Mouse (Mus musculus): ENCODE results near the gene Olfr641. TPM values are rescaled to one million over a fixed set of nuclear protein-coding genes. Genes with fewer than 3 reads are reported as not detected.

Gene Olfr641
- total RNA-seq (2017): not detected in 2 replicates

GRCm38 (mm10) chr7:104035145-104035544 lies at the start of gene Olfr641:
Gene Olfr641, plus strand, starts transcription at chr7:104035445.
- no peak for ATAC-seq (replicated peaks; ENCODE audit: low read depth, poor library complexity, severe bottlenecking)

DNA sequence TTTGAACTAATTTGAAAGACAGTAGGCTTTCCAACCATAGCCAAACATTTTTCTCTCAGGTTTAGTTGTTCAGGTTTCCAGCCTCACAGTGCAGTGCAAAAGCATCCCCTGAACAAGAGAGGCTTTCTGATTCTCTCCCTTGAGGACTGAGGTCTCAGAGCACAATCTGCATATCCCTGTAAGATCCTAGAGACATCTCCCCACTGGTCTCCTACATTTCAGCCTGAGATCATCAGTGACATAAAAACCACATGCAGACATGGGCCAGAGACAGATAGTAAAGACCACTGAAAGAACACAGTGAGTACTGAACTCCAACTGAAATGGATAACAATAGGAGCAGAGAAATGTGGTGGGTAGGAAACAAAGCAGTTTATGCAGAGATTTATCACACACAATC lies 36.8 kb upstream of the Olfr641 start, which contains the start of gene Olfr638:
Olfr638 (plus strand) TSS at position 301 of the 400 bp plus-strand sequence.
- no peak for ATAC-seq (replicated peaks; ENCODE audit: low read depth, poor library complexity, severe bottlenecking)

DNA sequence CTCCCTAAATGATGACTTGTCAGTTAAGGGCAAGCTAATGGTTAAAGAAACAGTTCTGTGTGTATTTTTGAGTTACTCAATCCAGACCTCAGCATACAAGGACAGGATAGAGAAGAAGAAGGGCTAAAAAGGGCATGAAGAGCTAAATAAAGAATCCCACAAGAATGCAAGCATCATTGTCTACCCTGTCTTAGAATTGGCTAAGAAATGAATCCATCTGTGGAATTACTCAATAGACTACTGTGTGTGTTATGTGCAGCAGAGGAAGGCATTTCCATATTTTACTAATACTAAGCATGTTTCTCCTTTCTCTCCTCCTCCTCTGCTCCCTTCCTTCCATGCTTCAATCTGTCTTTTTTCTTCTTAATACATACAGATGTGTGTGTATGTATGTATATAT lies 36.1 kb upstream of the Olfr641 start:
- 0 out of 2 replicates have a peak, but pooled peaks have one; percentile 45 for ATAC-seq (replicated peaks; ENCODE audit: low read depth, poor library complexity, severe bottlenecking)

GRCm38 (mm10) chr7:104017203-104017602 lies 18.0 kb upstream of the Olfr641 start, which contains the start of gene Olfr639:
Gene Olfr639, minus strand, starts transcription at chr7:104017303.
- ATAC-seq (replicated peaks; ENCODE audit: low read depth, poor library complexity, severe bottlenecking): no peak

DNA sequence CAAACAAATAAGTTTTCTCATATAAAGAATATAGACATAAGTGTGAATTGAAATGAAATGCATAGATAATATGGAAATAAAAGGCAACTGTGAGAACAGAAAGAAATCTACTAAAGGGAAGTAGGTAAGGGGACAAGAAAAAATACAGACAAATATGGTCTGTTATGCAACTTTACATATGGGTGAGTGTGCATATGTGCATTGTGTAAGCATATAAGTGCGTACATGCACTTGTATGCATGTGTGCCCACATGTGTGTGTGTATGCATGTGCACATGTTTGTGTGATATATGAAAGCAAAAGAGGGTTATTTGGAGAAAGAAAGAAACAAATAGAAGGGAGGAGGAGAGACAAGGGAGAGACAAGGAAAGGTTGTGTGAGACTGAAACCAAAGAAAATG lies 16.3 kb upstream of the Olfr641 start:
- no peak for ATAC-seq (replicated peaks; ENCODE audit: low read depth, poor library complexity, severe bottlenecking)

- peak; percentile 72 for ATAC-seq (replicated peaks; ENCODE audit: low read depth, poor library complexity, severe bottlenecking)
Observed at GRCm38 (mm10) chr7:104021651-104022050, 13.6 kb upstream of the Olfr641 start.

- no peak for ATAC-seq (replicated peaks; ENCODE audit: low read depth, poor library complexity, severe bottlenecking)
Observed at GRCm38 (mm10) chr7:104025473-104025872, 9.8 kb upstream of the Olfr641 start, which contains the start of gene Olfr640. Gene Olfr640, minus strand, starts transcription at chr7:104025573.

DNA sequence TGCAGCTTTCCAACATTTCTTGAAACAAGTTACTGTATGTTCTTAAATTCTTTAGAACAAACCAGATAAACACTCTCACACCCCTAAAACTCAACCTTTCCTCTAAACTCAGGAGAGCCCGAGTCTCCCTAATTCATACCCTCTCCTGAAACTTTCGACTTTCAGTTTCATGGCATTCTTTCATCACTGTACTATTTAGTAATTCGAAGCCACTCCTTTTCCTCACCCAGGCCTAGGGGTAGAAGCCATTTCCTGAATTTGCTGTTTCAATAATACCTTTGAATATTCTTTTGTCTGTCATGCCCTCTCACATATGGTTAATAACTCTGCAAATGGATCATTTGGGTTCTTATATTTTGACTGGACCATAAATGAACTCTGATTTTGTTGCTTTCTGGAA lies 8.3 kb upstream of the Olfr641 start:
- ATAC-seq (replicated peaks; ENCODE audit: low read depth, poor library complexity, severe bottlenecking): no peak

GRCm38 (mm10) chr7:104050745-104051144 lies 15.5 kb downstream of the Olfr641 start:
- ATAC-seq (replicated peaks; ENCODE audit: low read depth, poor library complexity, severe bottlenecking): peak; percentile 68

DNA sequence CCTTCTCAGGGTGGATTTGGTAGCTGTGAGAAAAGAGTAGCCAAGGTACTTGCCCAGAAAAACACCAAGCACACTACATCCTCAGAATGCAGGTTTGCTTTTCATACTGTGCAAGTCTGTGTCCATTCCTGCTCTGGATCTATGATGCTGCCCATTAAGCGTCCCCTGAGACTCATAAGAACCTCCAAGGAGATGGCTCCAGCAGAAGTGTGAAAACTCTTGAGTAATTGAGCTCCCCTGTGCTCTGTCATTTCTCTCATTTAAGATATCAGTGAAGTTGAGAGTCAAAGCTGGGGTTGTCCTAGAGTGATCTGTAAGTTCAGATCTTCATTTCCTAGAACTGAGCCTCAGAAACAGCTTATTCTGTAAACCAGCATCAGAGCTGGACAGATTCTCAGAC lies 17.3 kb downstream of the Olfr641 start, which contains the start of gene Olfr642:
Olfr642 (minus strand) TSS at position 101 of the 400 bp plus-strand sequence.
- no peak for ATAC-seq (replicated peaks; ENCODE audit: low read depth, poor library complexity, severe bottlenecking)

- peak; percentile 82 for ATAC-seq (replicated peaks; ENCODE audit: low read depth, poor library complexity, severe bottlenecking)
Observed at GRCm38 (mm10) chr7:104059215-104059614, 24.0 kb downstream of the Olfr641 start.

DNA sequence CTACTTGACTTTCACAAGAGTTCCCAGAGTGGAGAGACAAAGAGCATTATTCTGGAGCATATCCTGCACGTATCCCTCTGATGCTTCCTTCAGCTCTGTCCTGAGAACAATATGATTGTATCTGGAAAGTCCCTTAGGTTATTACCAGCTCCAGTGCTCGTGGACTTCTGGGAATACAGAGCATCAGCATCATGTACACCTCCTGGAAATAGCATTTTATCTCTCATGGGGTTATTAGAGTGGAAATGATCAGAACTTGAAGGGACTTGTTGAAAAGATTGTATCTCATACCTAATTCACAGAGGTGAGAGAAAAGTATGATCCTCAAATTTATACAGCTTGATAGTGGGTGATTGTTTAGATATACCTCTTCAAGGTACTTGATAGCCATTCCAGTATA lies 26.1 kb downstream of the Olfr641 start, which contains the start of gene 4930516K23Rik:
4930516K23Rik (minus strand) TSS at position 101 of the 400 bp plus-strand sequence.
- no peak for ATAC-seq (replicated peaks; ENCODE audit: low read depth, poor library complexity, severe bottlenecking)

DNA sequence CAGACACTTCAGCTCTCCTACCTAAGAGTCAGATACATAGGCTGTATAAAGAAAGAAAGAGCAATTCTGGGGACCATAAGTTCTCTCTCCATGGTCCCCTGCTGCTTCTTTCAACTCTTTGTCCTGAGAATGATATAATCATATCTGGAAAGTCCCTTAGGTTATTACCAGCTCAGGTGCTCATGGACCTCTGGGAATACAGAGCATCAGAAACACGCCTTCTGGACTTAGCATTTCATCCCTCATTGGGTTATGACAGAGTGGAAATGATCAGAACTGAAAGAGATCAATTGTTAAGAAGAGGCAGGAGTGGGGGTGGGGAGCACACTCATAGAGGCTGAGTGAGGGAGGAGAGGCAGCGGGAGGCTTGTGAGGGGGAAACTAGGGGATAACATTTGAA lies 36.5 kb downstream of the Olfr641 start, which contains the start of gene Olfr644:
Olfr644 (minus strand) TSS at position 101 of the 400 bp plus-strand sequence.
- ATAC-seq (replicated peaks; ENCODE audit: low read depth, poor library complexity, severe bottlenecking): no peak

DNA sequence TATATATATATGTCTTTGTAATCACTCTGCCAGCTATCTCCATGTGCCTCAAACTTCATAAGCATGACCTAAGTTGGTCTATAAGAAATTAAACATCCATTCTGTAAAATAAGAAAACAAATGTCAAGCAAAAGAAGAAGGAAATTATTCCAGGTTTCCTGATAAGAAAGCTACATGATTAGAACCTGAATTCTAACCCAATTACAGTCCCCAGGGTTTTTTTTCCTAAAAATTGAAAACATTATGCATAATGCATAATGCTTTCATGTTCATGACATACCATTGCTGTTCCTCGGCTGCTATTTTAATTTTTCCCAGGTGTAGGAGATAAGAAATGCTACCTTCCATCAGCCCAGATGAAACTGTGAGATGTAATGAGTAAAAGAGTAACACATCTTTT lies 50.1 kb downstream of the Olfr641 start, which contains the start of gene Olfr645:
Olfr645 (minus strand) TSS at position 101 of the 400 bp plus-strand sequence.
- ATAC-seq (replicated peaks; ENCODE audit: low read depth, poor library complexity, severe bottlenecking): no peak

Other genes starting within 250 kb of the Olfr641 start
- gene Olfr67, start 243.6 kb upstream of the Olfr641 start, total RNA-seq (2017): not detected in 2 replicates
- 13.0 and 18.6 TPM in 2 replicates for gene Hbb-bt, start 221.4 kb upstream of the Olfr641 start, total RNA-seq (2017)
- gene Hbb-bs, start 207.3 kb upstream of the Olfr641 start, total RNA-seq (2017): 16.6 and 33.2 TPM in 2 replicates
- gene Hbb-bh2, start 194.9 kb upstream of the Olfr641 start, total RNA-seq (2017): not detected in 2 replicates
- gene Hbb-bh1, start 192.3 kb upstream of the Olfr641 start, total RNA-seq (2017): not detected in 2 replicates
- gene Hbb-y, start 182.2 kb upstream of the Olfr641 start, total RNA-seq (2017): 2.9 TPM in 1 of 2 replicates, not detected in the other
- gene Olfr66, start 149.2 kb upstream of the Olfr641 start, total RNA-seq (2017): not detected in 2 replicates
- not detected in 2 replicates for gene Olfr64, start 141.0 kb upstream of the Olfr641 start, total RNA-seq (2017)
- not detected in 2 replicates for gene Olfr65, start 132.0 kb upstream of the Olfr641 start, total RNA-seq (2017)
- not detected in 2 replicates for gene Olfr631, start 106.6 kb upstream of the Olfr641 start, total RNA-seq (2017)
- not detected in 2 replicates for gene Olfr632, start 101.1 kb upstream of the Olfr641 start, total RNA-seq (2017)
- not detected in 2 replicates for gene Olfr633, start 91.0 kb upstream of the Olfr641 start, total RNA-seq (2017)
- gene Olfr635, start 64.3 kb upstream of the Olfr641 start, total RNA-seq (2017): not detected in 2 replicates
- not detected in 2 replicates for gene Olfr638, start 36.7 kb upstream of the Olfr641 start, total RNA-seq (2017)
- not detected in 2 replicates for gene Olfr639, start 18.1 kb upstream of the Olfr641 start, total RNA-seq (2017)
- not detected in 2 replicates for gene Olfr640, start 9.9 kb upstream of the Olfr641 start, total RNA-seq (2017)
- gene Olfr642, start 17.2 kb downstream of the Olfr641 start, total RNA-seq (2017): not detected in 2 replicates
- not detected in 2 replicates for gene 4930516K23Rik, start 26.0 kb downstream of the Olfr641 start, total RNA-seq (2017)
- not detected in 2 replicates for gene Olfr644, start 36.4 kb downstream of the Olfr641 start, total RNA-seq (2017)
- not detected in 2 replicates for gene Olfr645, start 50.0 kb downstream of the Olfr641 start, total RNA-seq (2017)
- not detected in 2 replicates for gene Olfr646, start 69.4 kb downstream of the Olfr641 start, total RNA-seq (2017)
- gene Ubqln5, start 94.4 kb downstream of the Olfr641 start, total RNA-seq (2017): not detected in 2 replicates
- gene Olfr643, start 102.0 kb downstream of the Olfr641 start, total RNA-seq (2017): not detected in 2 replicates
- not detected in 2 replicates for gene Ubqln3, start 107.8 kb downstream of the Olfr641 start, total RNA-seq (2017)
- 0.05 TPM in 1 of 2 replicates, not detected in the other for gene Ubqlnl, start 115.1 kb downstream of the Olfr641 start, total RNA-seq (2017)
- not detected in 2 replicates for gene Olfm5, start 129.4 kb downstream of the Olfr641 start, total RNA-seq (2017)
- gene Olfr648, start 147.9 kb downstream of the Olfr641 start, total RNA-seq (2017): not detected in 2 replicates
- gene Olfr649, start 160.5 kb downstream of the Olfr641 start, total RNA-seq (2017): not detected in 2 replicates
- gene Trim6, start 183.3 kb downstream of the Olfr641 start, total RNA-seq (2017): 3.0 and 3.2 TPM in 2 replicates
- gene Trim34a, start 209.0 kb downstream of the Olfr641 start, total RNA-seq (2017): 23.9 and 26.9 TPM in 2 replicates

Data from common myeloid progenitor, adult 5-6 weeks (primary cell).